Mouse (Mus musculus): Measurements from ENCODE around the gene Lrrk2. TPM values are rescaled to one million over a fixed set of nuclear protein-coding genes. Genes with fewer than 3 reads are reported as not detected.
"Not testable (repeated sequence)": the region's sequence is repeated elsewhere in the genome, so short reads cannot be mapped to it uniquely, and the experiment has no call there.

Gene Lrrk2
- polyA plus RNA-seq, 1 experiment from 2014 or later: 2.0 TPM

DNA sequence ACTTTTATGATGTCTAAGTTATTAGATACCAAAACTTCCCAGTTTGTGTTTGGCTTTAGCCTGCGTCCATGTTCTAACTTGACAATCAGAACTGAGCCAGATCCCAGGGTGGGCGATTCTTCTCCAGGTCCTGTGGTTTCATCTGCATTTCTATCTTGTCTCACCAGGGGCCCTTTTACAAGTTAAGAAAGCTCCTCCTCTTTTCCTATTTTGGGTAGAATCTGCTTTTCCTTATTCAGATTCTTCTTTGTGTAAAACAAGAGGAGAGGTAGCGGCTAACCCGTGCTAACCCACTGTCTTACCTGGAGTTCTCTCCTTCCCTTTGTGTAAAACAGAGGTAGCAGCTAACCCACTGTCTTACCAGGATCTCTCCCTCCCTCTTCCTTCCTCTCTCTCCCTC, 99.1 kb downstream of the Lrrk2 start:
- H3K9me3 ChIP-seq (replicated peaks): no peaks in the 10 kb centered on the region
- H3K36me3 ChIP-seq: no peaks in the 10 kb centered on the region
- H3K4me3 ChIP-seq: no peak overlapping the region
- WGBS: 40% methylated on average over 4 of the region's 4 CpGs
- peaks cover 6% of the 10 kb centered on the region for H3K4me1 ChIP-seq
- no peak for DNase-seq (ENCODE audit: low spot score)
- H3K27me3 ChIP-seq (ENCODE audit: low read depth, poor library complexity, severe bottlenecking): no peaks in the 10 kb centered on the region
- H3K27ac ChIP-seq: no peak overlapping the region

DNA sequence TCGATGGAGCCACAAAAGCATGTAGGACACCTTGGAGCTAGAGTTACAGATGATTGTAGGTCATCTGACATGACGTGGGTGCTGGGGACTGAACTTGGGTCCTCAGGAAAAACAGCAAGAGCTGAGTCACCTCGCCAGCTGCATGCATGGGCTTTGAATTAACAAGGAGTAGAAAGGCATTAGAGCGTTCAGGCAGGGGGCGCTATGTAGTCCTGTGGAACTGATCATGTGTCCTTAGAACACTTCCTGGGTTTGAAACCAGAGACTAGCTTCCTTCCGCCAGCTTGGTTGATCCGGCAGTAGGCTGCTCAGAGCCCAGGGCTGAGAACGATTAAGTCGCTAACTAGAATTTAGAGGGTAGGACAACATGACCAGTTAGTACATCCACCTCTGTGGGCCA, 106.2 kb downstream of the Lrrk2 start:
- Histone ChIP-seq H3K27ac (no peak overlapping the region), H3K4me1 (peaks cover 5% of the 10 kb centered on the region), H3K9me3 (replicated peaks) (no peaks in the 10 kb centered on the region), H3K27me3 (ENCODE audit: low read depth, poor library complexity, severe bottlenecking) (no peaks in the 10 kb centered on the region), H3K4me3 (no peak overlapping the region), H3K36me3 (no peaks in the 10 kb centered on the region)
- no peak for DNase-seq (ENCODE audit: low spot score)
- 90% methylated on average over 9 of the region's 9 CpGs for WGBS

DNA sequence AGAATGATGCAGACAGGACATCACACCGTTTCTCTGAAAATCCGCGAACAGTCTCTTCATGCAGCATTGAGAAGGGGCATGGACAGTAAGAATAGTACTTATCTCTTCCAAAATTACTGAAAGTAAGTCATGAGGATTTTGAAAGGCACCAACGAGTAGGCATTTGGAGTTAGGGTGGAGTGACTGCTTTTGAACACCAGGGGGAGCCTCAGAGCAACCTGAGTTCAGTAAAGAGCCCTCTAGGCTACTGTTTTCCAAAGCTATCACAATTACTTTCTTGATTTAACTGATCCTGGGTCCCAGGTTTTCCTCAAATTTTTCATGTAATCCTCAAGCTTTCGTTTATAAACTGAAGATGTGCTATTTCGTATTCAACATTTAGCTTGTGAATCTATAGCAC, 108.2 kb downstream of the Lrrk2 start:
- Histone ChIP-seq H3K27me3 (ENCODE audit: low read depth, poor library complexity, severe bottlenecking) (no peaks in the 10 kb centered on the region), H3K9me3 (replicated peaks) (no peaks in the 10 kb centered on the region), H3K4me3 (no peak overlapping the region), H3K4me1 (peaks cover 5% of the 10 kb centered on the region), H3K36me3 (no peaks in the 10 kb centered on the region), H3K27ac (no peak overlapping the region)
- WGBS: 25% methylated on average over 6 of the region's 6 CpGs
- peak; percentile 58 for DNase-seq (ENCODE audit: low spot score)

DNA sequence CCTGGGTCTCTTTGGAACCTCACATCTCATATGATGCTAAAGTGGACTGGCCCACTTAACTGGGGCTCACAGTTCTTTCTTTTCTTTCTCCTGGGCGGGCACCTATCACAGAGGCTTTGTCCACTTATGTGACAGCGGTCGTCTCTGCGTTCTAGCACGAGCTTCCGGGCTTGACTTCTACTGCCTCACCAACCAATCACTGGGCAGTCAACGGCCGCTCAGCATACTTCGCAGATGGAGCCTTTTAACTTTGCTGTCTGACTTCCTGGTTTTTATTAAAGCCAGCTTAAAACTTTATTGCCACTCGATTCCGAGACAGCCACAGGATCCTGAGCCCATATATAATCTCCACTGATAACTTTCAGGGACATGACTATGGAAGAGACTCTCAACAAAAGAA, 115.4 kb downstream of the Lrrk2 start:
- peaks cover 10% of the 10 kb centered on the region for H3K4me1 ChIP-seq
- no peak overlapping the region for H3K4me3 ChIP-seq
- WGBS: 53% methylated on average over 11 of the region's 11 CpGs
- peak overlapping the region; percentile 81 for H3K27ac ChIP-seq
- H3K27me3 ChIP-seq (ENCODE audit: low read depth, poor library complexity, severe bottlenecking): no peaks in the 10 kb centered on the region
- no peaks in the 10 kb centered on the region for H3K36me3 ChIP-seq
- H3K9me3 ChIP-seq (replicated peaks): no peaks in the 10 kb centered on the region
- no peak for DNase-seq (ENCODE audit: low spot score)

DNA sequence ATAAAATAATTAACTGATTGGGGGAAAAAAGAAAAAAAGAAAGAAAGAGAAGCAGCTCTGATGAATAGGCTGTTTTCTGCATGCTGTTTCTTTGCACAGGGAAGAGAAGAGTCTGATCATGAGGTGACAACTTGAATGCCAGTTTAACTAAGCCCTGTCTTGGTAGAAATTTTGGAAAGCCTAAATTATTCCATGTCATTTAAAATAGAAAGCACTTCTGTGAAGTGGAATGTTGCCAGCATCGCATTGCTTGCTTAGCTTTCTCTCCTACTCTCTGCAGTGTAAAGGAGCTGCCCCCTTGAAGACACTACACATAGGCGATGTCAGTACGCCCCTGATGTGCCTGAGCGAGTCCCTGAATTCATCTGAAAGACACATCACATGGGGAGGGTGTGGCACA, 133.5 kb downstream of the Lrrk2 start:
- no peak overlapping the region for H3K27ac ChIP-seq
- DNase-seq (ENCODE audit: low spot score): no peak
- 94% methylated on average over 4 of the region's 4 CpGs for WGBS

DNA sequence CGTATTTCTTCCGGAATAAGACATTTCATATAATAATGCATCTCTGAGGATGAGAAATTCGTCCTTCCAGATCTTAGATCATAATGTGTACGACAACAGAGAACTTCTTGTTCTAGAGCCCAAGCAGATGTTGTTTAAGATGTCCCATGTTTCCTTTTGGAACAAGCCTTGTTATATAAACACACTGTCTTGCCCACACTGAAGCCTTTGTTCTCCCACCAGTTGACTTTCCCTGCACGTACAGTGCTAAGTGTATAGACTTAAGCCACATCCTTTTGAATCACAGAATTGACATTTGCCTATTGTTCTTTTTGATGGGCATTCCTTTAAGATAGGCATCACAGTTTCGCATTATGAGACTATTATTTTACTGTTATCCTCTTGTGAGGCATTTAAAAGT, 162.3 kb downstream of the Lrrk2 start:
- Histone ChIP-seq H3K36me3 (no peaks in the 10 kb centered on the region), H3K27me3 (ENCODE audit: low read depth, poor library complexity, severe bottlenecking) (no peaks in the 10 kb centered on the region), H3K27ac (no peak overlapping the region), H3K4me3 (no peak overlapping the region), H3K4me1 (no peaks in the 10 kb centered on the region), H3K9me3 (replicated peaks) (no peaks in the 10 kb centered on the region)
- WGBS: 90% methylated on average over 6 of the region's 6 CpGs
- DNase-seq (ENCODE audit: low spot score): no peak

More for the DNA sequence above, 133.5 kb downstream of the Lrrk2 start:
- Histone ChIP-seq H3K9me3 (replicated peaks) (no peaks in the 10 kb centered on the region), H3K36me3 (no peaks in the 10 kb centered on the region), H3K4me1 (no peaks in the 10 kb centered on the region), H3K27me3 (ENCODE audit: low read depth, poor library complexity, severe bottlenecking) (no peaks in the 10 kb centered on the region), H3K4me3 (no peak overlapping the region)

DNA sequence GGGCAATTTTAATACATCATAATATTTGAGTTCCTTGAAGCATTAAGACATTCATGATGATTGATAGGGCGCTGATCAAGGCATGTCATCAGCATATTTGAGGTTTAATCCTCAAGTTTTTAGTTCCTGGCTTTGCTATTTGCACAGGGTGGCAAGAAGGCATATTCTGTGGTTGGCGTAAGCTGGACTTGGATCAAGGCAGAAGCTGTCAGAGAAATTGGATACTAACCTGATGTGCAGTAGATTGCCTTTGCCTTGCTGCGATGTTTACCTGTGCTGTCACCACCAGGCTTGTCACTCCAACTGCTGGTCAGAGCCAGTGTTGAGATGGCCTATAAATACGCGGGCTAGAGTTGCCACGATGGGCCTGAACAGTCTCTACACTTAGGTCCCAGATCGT, 165.0 kb downstream of the Lrrk2 start, which contains the start of gene Smgc:
Smgc (plus strand) TSS at position 301 of the 400 bp plus-strand sequence.
- no peaks in the 10 kb centered on the region for H3K4me1 ChIP-seq
- WGBS: 93% methylated on average over 7 of the region's 7 CpGs
- H3K27me3 ChIP-seq (ENCODE audit: low read depth, poor library complexity, severe bottlenecking): no peaks in the 10 kb centered on the region
- no peak for DNase-seq (ENCODE audit: low spot score)
- H3K4me3 ChIP-seq: no peak within 1 kb of the TSS
- H3K27ac ChIP-seq: no peak within 1 kb of the TSS
- no peaks in the 10 kb centered on the region for H3K9me3 ChIP-seq (replicated peaks)
- H3K36me3 ChIP-seq: no peaks in the 10 kb centered on the region

DNA sequence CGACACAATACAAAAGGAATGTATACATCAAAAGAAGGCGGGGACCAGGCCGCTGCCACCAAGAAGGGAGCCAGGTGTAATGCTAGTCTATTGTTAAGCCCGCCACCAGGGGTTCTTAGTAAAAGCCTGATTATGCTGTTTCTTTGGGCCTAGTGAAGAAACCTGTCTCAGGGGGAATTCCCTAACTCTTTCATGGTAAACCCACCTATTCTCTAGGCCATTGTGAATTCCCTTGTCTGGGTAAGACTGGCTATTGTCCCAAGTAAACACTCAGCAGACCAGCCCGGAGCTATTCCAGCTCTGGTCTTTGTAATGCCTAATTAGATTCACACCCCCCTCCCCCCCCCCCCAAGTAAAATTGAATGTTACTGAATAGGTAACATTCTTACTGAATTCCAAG, 191.2 kb downstream of the Lrrk2 start:
- H3K36me3 ChIP-seq; H3K4me3 ChIP-seq; H3K27ac ChIP-seq; H3K9me3 ChIP-seq (replicated peaks); H3K27me3 ChIP-seq (ENCODE audit: low read depth, poor library complexity, severe bottlenecking); H3K4me1 ChIP-seq; DNase-seq (ENCODE audit: low spot score): not testable (repeated sequence)
- WGBS: 44% methylated on average over 5 of the region's 5 CpGs

Other genes starting within 250 kb of the Lrrk2 start
- gene Slc2a13, start 99.9 kb upstream of the Lrrk2 start, polyA plus RNA-seq (2016; fragmentation: Nextera tagmentation; extraction: Ambion mirVana): 0.46 and 0.99 TPM in 2 replicates
- gene Smgc, start 165.1 kb downstream of the Lrrk2 start, polyA plus RNA-seq (2016; fragmentation: Nextera tagmentation; extraction: Ambion mirVana): not detected in 2 replicates